Mouse (Mus musculus): Measurements from ENCODE around the gene Bub1b.

Gene Bub1b

GRCm38 (mm10) chr2:118618013-118618412, 20.0 kb downstream of the Bub1b start:
- in situ Hi-C loops (cut with MboI, MseI), result no loop called here

GRCm38 (mm10) chr2:118620101-118620500, 22.1 kb downstream of the Bub1b start:
- in situ Hi-C loops (cut with MboI, MseI), result no loop called here

- in situ Hi-C loops (cut with MboI, MseI), result no loop called here
These were observed 22.6 kb downstream of the Bub1b start for GRCm38 (mm10) chr2:118620608-118621007.

- in situ Hi-C loops (cut with MboI, MseI), result no loop called here
These were observed 31.3 kb downstream of the Bub1b start for GRCm38 (mm10) chr2:118629276-118629675.

- in situ Hi-C loops (cut with MboI, MseI), result no loop called here
These were observed 35.4 kb downstream of the Bub1b start for GRCm38 (mm10) chr2:118633441-118633840.

- in situ Hi-C loops (cut with MboI, MseI), result loop anchor here (5.0 kb wide), 3 partner anchors 50 to 240 kb away; partner anchors contain the start of gene Ccdc9b
These were observed 39.2 kb downstream of the Bub1b start for GRCm38 (mm10) chr2:118637258-118637657.

GRCm38 (mm10) chr2:118637888-118638526, 40.0 kb downstream of the Bub1b start:
- in situ Hi-C loops (cut with MboI, MseI), result loop anchor here (5.0 kb wide), 3 partner anchors 49 to 239 kb away; partner anchors contain the start of gene Ccdc9b

- in situ Hi-C loops (cut with MboI, MseI), result loop anchor here (5.0 kb wide), 3 partner anchors 49 to 239 kb away; partner anchors contain the start of gene Ccdc9b
These were observed 40.7 kb downstream of the Bub1b start for GRCm38 (mm10) chr2:118638686-118639085.

- in situ Hi-C loops (cut with MboI, MseI), result no loop called here
These were observed 43.1 kb downstream of the Bub1b start for GRCm38 (mm10) chr2:118641147-118641546.

- in situ Hi-C loops (cut with MboI, MseI), result no loop called here
These were observed 44.4 kb downstream of the Bub1b start for GRCm38 (mm10) chr2:118642431-118642830.

GRCm38 (mm10) chr2:118642942-118643341, 44.9 kb downstream of the Bub1b start:
- in situ Hi-C loops (cut with MboI, MseI), result no loop called here

- in situ Hi-C loops (cut with MboI, MseI), result no loop called here
These were observed 48.7 kb downstream of the Bub1b start for GRCm38 (mm10) chr2:118646665-118647064.

- in situ Hi-C loops (cut with MboI, MseI), result loop anchor here (10.0 kb wide), 1 partner anchor 244 kb away; no protein-coding TSS in a partner anchor
These were observed 52.7 kb downstream of the Bub1b start for GRCm38 (mm10) chr2:118650697-118651096.

- in situ Hi-C loops (cut with MboI, MseI), result loop anchor here (10.0 kb wide), 1 partner anchor 238 kb away; no protein-coding TSS in a partner anchor
These were observed 58.8 kb downstream of the Bub1b start for GRCm38 (mm10) chr2:118656688-118657281.

- in situ Hi-C loops (cut with MboI, MseI), result loop anchor here (10.0 kb wide), 1 partner anchor 236 kb away; no protein-coding TSS in a partner anchor
These were observed 60.4 kb downstream of the Bub1b start for GRCm38 (mm10) chr2:118658457-118658856.

- in situ Hi-C loops (cut with MboI, MseI), result loop anchor here (10.0 kb wide), 1 partner anchor 236 kb away; no protein-coding TSS in a partner anchor
These were observed 61.1 kb downstream of the Bub1b start for GRCm38 (mm10) chr2:118659077-118659476.

GRCm38 (mm10) chr2:118659493-118659892, 61.5 kb downstream of the Bub1b start:
- in situ Hi-C loops (cut with MboI, MseI), result loop anchor here (10.0 kb wide), 1 partner anchor 235 kb away; no protein-coding TSS in a partner anchor

- in situ Hi-C loops (cut with MboI, MseI), result loop anchor here (10.0 kb wide), 1 partner anchor 235 kb away; no protein-coding TSS in a partner anchor
These were observed 62.0 kb downstream of the Bub1b start for GRCm38 (mm10) chr2:118659998-118660452.

GRCm38 (mm10) chr2:118661891-118662290, 63.9 kb downstream of the Bub1b start:
- in situ Hi-C loops (cut with MboI, MseI), result no loop called here

- in situ Hi-C loops (cut with MboI, MseI), result no loop called here
These were observed 65.1 kb downstream of the Bub1b start, which contains the start of gene Pak6 for GRCm38 (mm10) chr2:118662902-118663803. Pak6 (plus strand) TSS chr2:118663303.
